8 mouse cellular contexts compared by ENCODE assay signal in genomic region chr9:60858306-60858960, GRCm38 (mm10).
DNase-seq lines count a peak whose midpoint lies in the region; ATAC-seq and TF ChIP-seq lines count a peak whose summit lies in the region.

No protein-coding gene starts in this region.

- no peaks in the 10 kb centered on the region for H3K9me3 ChIP-seq in kidney, embryonic 16.5 days (ENCODE audit: low read length)
- H3K9me3 ChIP-seq in MEL (replicated peaks; ENCODE audit: insufficient read depth, low read length), result no peaks in the 10 kb centered on the region
- no peaks in the 10 kb centered on the region for H3K9me3 ChIP-seq in embryonic facial prominence, embryonic 14.5 days (ENCODE audit: control insufficient read depth, low read length)
- no peaks in the 10 kb centered on the region for H3K9me3 ChIP-seq in stomach, embryonic 14.5 days (ENCODE audit: control insufficient read depth, low read depth, low read length)

- TF ChIP-seq EP300 in MEL (IDR thresholded peaks at IDR 0.05; ENCODE audit: low read depth in 1 of 2, low read length in 2 of 2), result no peak

- H3K9ac ChIP-seq in kidney, embryonic 16.5 days (replicated peaks; ENCODE audit: low read length), result no peak overlapping the region
- H3K9ac ChIP-seq in MEL (ENCODE audit: control insufficient read depth, low read depth, low read length, poor library complexity, severe bottlenecking), result no peak overlapping the region
- no peak overlapping the region for H3K9ac ChIP-seq in embryonic facial prominence, embryonic 14.5 days (ENCODE audit: low read depth, low read length)
- H3K9ac ChIP-seq in stomach, embryonic 14.5 days (replicated peaks; ENCODE audit: low read depth, low read length), result no peak overlapping the region

- H3K36me3 ChIP-seq in kidney, embryonic 16.5 days (ENCODE audit: insufficient read depth, low read length), result peaks cover 24% of the 10 kb centered on the region
- no peaks in the 10 kb centered on the region for H3K36me3 ChIP-seq in MEL (ENCODE audit: control insufficient read depth in 1 of 2, insufficient read depth in 2 of 2, low read length in 2 of 2)
- H3K36me3 ChIP-seq in embryonic facial prominence, embryonic 14.5 days (ENCODE audit: control insufficient read depth, insufficient read depth, low read length), result peaks cover 48% of the 10 kb centered on the region
- peaks cover 12% of the 10 kb centered on the region; the same call in 1 of the 2 replicates for H3K36me3 ChIP-seq in stomach, embryonic 14.5 days (ENCODE audit: control insufficient read depth, insufficient read depth, low read length)

- 0 out of 2 replicates have a peak overlapping the region, but pooled peaks have one; percentile 19 for H3K27ac ChIP-seq in kidney, embryonic 16.5 days (ENCODE audit: low read length)
- H3K27ac ChIP-seq in MEL (ENCODE audit: control insufficient read depth, low read depth, low read length), result no peak overlapping the region
- no peak overlapping the region for H3K27ac ChIP-seq in embryonic facial prominence, embryonic 14.5 days (replicated peaks; ENCODE audit: low read depth, low read length)
- H3K27ac ChIP-seq in stomach, embryonic 14.5 days (ENCODE audit: low read length), result no peak overlapping the region

- H3K79me2 ChIP-seq in MEL (ENCODE audit: control insufficient read depth, insufficient read depth, low read length, poor library complexity), result no peaks in the 10 kb centered on the region

- H3K4me1 ChIP-seq in kidney, embryonic 16.5 days (ENCODE audit: insufficient read depth, low read length), result no peaks in the 10 kb centered on the region; the same call in 1 of the 2 replicates
- no peaks in the 10 kb centered on the region for H3K4me1 ChIP-seq in MEL (ENCODE audit: control insufficient read depth in 1 of 2, insufficient read depth in 2 of 2, low read length in 2 of 2)
- no peaks in the 10 kb centered on the region for H3K4me1 ChIP-seq in embryonic facial prominence, embryonic 14.5 days (ENCODE audit: control insufficient read depth, insufficient read depth, low read length)
- no peaks in the 10 kb centered on the region for H3K4me1 ChIP-seq in stomach, embryonic 14.5 days (ENCODE audit: control insufficient read depth, insufficient read depth, low read length)

- no peak overlapping the region for H3K4me3 ChIP-seq in kidney, embryonic 16.5 days (ENCODE audit: low read length)
- no peak overlapping the region; a peak in 1 of 4 replicates for H3K4me3 ChIP-seq in MEL (ENCODE audit: control insufficient read depth in 1 of 2, insufficient read depth in 1 of 2, low read depth in 2 of 2, low read length in 2 of 2)
- peak overlapping the region; percentile 7; the same call in 1 of the 2 replicates for H3K4me3 ChIP-seq in embryonic facial prominence, embryonic 14.5 days (ENCODE audit: low read depth, low read length)
- H3K4me3 ChIP-seq in stomach, embryonic 14.5 days (ENCODE audit: low read depth, low read length), result no peak overlapping the region

- no peak for ATAC-seq in kidney, embryonic 16.5 days (ENCODE audit: low FRiP score, low TSS enrichment)
- ATAC-seq in embryonic facial prominence, embryonic 14.5 days (ENCODE audit: low read depth), result peak; percentile 54
- no peak for ATAC-seq in stomach, embryonic 14.5 days (ENCODE audit: insufficient number of reproducible peaks, insufficient read depth, low FRiP score, low read depth)

- TF ChIP-seq POLR2A in MEL (IDR thresholded peaks at IDR 0.05; ENCODE audit: control insufficient read depth in 1 of 2, insufficient read depth in 1 of 2, low read depth in 1 of 2, low read length in 2 of 2, poor library complexity in 1 of 2), result no peak

- 43% methylated on average over 11 of the region's 11 CpGs for whole genome bisulfite sequencing in kidney, embryonic 16.5 days
- WGBS in embryonic facial prominence, embryonic 14.5 days, result 31% methylated on average over 11 of the region's 11 CpGs
- 41% methylated on average over 11 of the region's 11 CpGs for WGBS in stomach, embryonic 14.5 days

- H3K4me2 ChIP-seq in kidney, embryonic 16.5 days (replicated peaks; ENCODE audit: low read depth, low read length), result peak overlapping the region; percentile 38
- peak overlapping the region; percentile 41 for H3K4me2 ChIP-seq in embryonic facial prominence, embryonic 14.5 days (ENCODE audit: low read depth, low read length)
- 0 out of 2 replicates have a peak overlapping the region, but pooled peaks have one; percentile 16 for H3K4me2 ChIP-seq in stomach, embryonic 14.5 days (replicated peaks; ENCODE audit: low read depth, low read length)

- TF ChIP-seq RAD21 in MEL (IDR thresholded peaks at IDR 0.05; ENCODE audit: low read depth, low read length), result peak; percentile 77

- peak; percentile 55 to 90 (median 70) for TF ChIP-seq CTCF in MEL (IDR thresholded peaks at IDR 0.05 in 2 of 3, conservative IDR thresholded peaks at IDR 0.05 in 1 of 3; ENCODE audit: control insufficient read depth in 1 of 3, insufficient read depth in 1 of 3, low read depth in 2 of 3, low read length in 3 of 3, poor library complexity in 1 of 3, severe bottlenecking in 1 of 3)

- DNase-seq in kidney, adult 11 months, result no peak
- peak; percentile 73 for DNase-seq in MEL (ENCODE audit: low read depth, low spot score)
- DNase-seq in embryonic facial prominence, embryonic 14.5 days (ENCODE audit: low spot score), result peak; percentile 67
- DNase-seq in hindlimb bud, embryonic 11.5 days (ENCODE audit: extremely low spot score, low read depth, low spot score), result peak; percentile 66
- DNase-seq in lung, postnatal 25 days (ENCODE audit: low spot score), result peak; percentile 62
- DNase-seq in right cerebral cortex, postnatal 25 days, result no peak

- H3K27me3 ChIP-seq in kidney, embryonic 16.5 days (ENCODE audit: insufficient read depth, low read length), result no peaks in the 10 kb centered on the region
- H3K27me3 ChIP-seq in MEL (ENCODE audit: control insufficient read depth in 1 of 2, insufficient read depth in 2 of 2, low read length in 2 of 2), result peaks cover 0 to 4% of the 10 kb centered on the region in 2 experiments; a peak in 2 of 4 replicates
- H3K27me3 ChIP-seq in embryonic facial prominence, embryonic 14.5 days (replicated peaks; ENCODE audit: control insufficient read depth, insufficient read depth, low read length), result no peaks in the 10 kb centered on the region
- H3K27me3 ChIP-seq in stomach, embryonic 14.5 days (ENCODE audit: control insufficient read depth, insufficient read depth, low read length), result no peaks in the 10 kb centered on the region

TF ChIP-seq in MEL, 35 proteins besides CTCF, POLR2A, EP300 and RAD21:
- TF ChIP-seq ZC3H11A (IDR thresholded peaks at IDR 0.05; ENCODE audit: low read depth, low read length) (peak; percentile 48), ZNF384 (IDR thresholded peaks at IDR 0.05; ENCODE audit: low read depth, low read length) (no peak), CHD2 (IDR thresholded peaks at IDR 0.05; ENCODE audit: low read length) (no peak), MAZ (IDR thresholded peaks at IDR 0.05; ENCODE audit: low read depth, low read length) (no peak), SMC3 (IDR thresholded peaks at IDR 0.05; ENCODE audit: low read depth, low read length) (peak; percentile 66)

Comparison
In these comparisons a context has a peak if more than half of its experiments do, and no peak if none do; other contexts are left out.
1. DNase-seq: peak in MEL (single experiment), embryonic facial prominence, embryonic 14.5 days (single experiment), hindlimb bud, embryonic 11.5 days (single experiment) and lung, postnatal 25 days (single experiment); none in kidney, adult 11 months (single experiment) and right cerebral cortex, postnatal 25 days (single experiment).
2. Peak in every context shown above with its lines, with median percentiles within 50 percentile points of each other: H3K4me2 ChIP-seq.